Mouse (Mus musculus) lung, adult 2 months (tissue): ENCODE results near the gene Usp30.

Experiments used
- CTCF ChIP-seq: fragments of 200-500 bp; IDR thresholded peaks from 2 replicates; pipeline ENCODE4 v1.5.1; 2011; ENCODE audit warnings: mild to moderate bottlenecking, low read length, control low read depth; ENCODE audit not compliant: insufficient read depth
- POLR2A ChIP-seq: fragments of 200-500 bp; IDR thresholded peaks from 2 replicates; pipeline ENCODE4 v1.6.1; 2011; ENCODE audit warnings: low read depth, mild to moderate bottlenecking, control low read depth, low read length, borderline replicate concordance; ENCODE audit errors: extremely low read depth

GRCm38 (mm10) chr5:114065161-114065560 is at the start of gene Usp30:
- no peak for TF ChIP-seq CTCF
- TF ChIP-seq POLR2A, result no peak
